Mouse (Mus musculus): ENCODE measurements at regions not wholly inside any gene's neighbourhood (a gene's known extent, or its start where the extent isn't known, plus 50 kb on each side); places are given as distances from the start of the nearest gene placed in this dataset.

DNA sequence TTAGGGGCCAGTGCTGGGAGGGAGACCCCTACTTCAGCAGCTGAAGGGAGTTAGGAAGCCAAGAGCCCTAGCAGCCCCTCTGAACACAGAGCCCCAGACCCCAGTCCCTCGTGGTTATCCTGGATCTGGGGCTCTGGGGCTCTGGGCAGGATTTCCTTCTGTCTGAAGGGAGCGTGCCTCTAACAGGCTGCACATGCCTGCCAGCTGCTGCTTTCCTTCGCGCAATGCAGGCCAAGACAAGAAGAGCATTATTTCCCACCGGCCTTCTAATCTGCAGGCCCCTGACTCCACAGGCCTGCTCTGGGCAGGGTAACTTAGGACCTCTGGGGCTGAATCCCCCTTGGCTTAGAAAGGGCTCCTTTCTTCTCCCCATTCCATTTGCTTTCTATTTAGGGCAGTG, 181.1 kb upstream of the Six2 start:
- no peak for DNase-seq
- Histone ChIP-seq H3K4me1 (ENCODE audit: control insufficient read depth, insufficient read depth, low read length) (no peaks in the 10 kb centered on the region), H3K4me3 (no peak overlapping the region), H3K27me3 (ENCODE audit: control insufficient read depth, insufficient read depth, low read length) (no peaks in the 10 kb centered on the region), H3K27ac (no peak overlapping the region), H3K9ac (ENCODE audit: low read depth, low read length) (no peak overlapping the region), H3K79me2 (replicated peaks; ENCODE audit: control insufficient read depth, insufficient read depth, low read length) (no peaks in the 10 kb centered on the region), H3K36me3 (ENCODE audit: control insufficient read depth, insufficient read depth, low read length) (no peaks in the 10 kb centered on the region)
- intact Hi-C loops (cut with DNase I): no loop called here
- TF ChIP-seq POLR2A (IDR thresholded peaks at IDR 0.05; ENCODE audit: insufficient read depth, low read depth, low read length) (no peak), CTCF (IDR thresholded peaks at IDR 0.05) (no peak), EP300 (IDR thresholded peaks at IDR 0.05; ENCODE audit: insufficient read depth, low read depth, low read length) (no peak)
- 47% methylated on average over 5 of the region's 5 CpGs for WGBS

DNA sequence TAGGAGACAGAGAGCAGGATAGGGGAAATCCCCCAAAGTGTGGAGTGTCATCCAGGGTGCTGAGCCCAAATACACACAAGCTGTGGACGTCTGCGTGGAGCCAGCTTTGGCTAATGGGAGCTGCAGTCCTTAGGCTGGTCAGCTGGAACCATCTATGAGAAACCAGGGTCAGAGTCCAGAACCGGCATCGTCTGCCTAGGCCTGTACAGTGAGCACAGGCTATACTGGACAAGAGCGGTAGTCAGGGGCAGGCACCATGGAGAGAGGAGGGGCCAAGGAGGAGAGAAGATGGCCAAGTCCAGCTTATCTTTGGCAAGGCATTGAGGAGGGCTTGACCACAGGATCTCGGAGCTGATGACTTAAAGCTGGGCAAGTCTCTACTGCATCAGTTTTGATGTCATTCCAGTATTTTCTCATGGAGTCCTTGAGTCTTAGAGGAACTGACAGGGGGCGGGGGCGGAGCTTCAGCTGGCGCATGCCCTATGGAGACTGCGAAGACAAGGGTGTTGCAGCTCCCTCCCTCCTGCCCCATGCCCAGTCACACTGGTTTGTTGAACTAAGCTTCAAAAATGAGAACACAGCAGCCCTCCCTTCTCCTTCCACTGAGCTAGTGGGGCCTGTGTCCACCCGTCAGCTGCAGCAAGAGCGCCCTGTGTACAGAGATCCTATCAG, 180.0 kb upstream of the Six2 start:
- no peak for TF ChIP-seq CTCF (IDR thresholded peaks at IDR 0.05)
- TF ChIP-seq POLR2A (IDR thresholded peaks at IDR 0.05; ENCODE audit: insufficient read depth, low read depth, low read length): no peak
- TF ChIP-seq EP300 (IDR thresholded peaks at IDR 0.05; ENCODE audit: insufficient read depth, low read depth, low read length): no peak
- Histone ChIP-seq H3K27ac (no peak overlapping the region), H3K36me3 (ENCODE audit: control insufficient read depth, insufficient read depth, low read length) (no peaks in the 10 kb centered on the region), H3K4me3 (no peak overlapping the region), H3K27me3 (ENCODE audit: control insufficient read depth, insufficient read depth, low read length) (no peaks in the 10 kb centered on the region), H3K9ac (ENCODE audit: low read depth, low read length) (no peak overlapping the region), H3K4me1 (ENCODE audit: control insufficient read depth, insufficient read depth, low read length) (no peaks in the 10 kb centered on the region), H3K79me2 (replicated peaks; ENCODE audit: control insufficient read depth, insufficient read depth, low read length) (no peaks in the 10 kb centered on the region)
- intact Hi-C loops (cut with DNase I): no loop called here
- 81% methylated on average over 12 of the region's 12 CpGs for WGBS
- no peak for DNase-seq

DNA sequence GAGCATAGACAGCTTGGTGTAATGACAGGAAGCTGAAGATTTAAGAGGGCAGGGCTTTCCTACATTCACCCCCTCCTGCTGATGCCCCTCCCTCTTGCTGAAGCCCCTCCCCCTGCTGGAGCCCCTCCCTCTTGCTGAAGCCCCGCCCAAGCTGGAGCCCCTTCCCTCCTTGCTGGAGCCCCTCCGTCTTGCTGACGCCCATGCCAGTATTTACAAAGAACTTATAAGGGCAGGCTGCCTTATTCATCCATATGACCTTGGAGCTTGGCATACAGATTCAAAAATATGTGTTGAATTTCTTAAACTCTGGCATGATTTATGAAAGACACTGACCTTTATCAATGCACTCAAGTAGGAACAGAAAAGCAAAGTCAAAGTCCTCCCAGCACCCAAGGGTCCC, 178.5 kb upstream of the Six2 start:
- intact Hi-C loops (cut with DNase I): no loop called here
- Histone ChIP-seq H3K27me3 (ENCODE audit: control insufficient read depth, insufficient read depth, low read length) (no peaks in the 10 kb centered on the region), H3K4me3 (no peak overlapping the region), H3K4me1 (ENCODE audit: control insufficient read depth, insufficient read depth, low read length) (no peaks in the 10 kb centered on the region), H3K36me3 (ENCODE audit: control insufficient read depth, insufficient read depth, low read length) (no peaks in the 10 kb centered on the region), H3K27ac (no peak overlapping the region), H3K9ac (ENCODE audit: low read depth, low read length) (no peak overlapping the region), H3K79me2 (replicated peaks; ENCODE audit: control insufficient read depth, insufficient read depth, low read length) (no peaks in the 10 kb centered on the region)
- no peak for TF ChIP-seq CTCF (IDR thresholded peaks at IDR 0.05)
- TF ChIP-seq POLR2A (IDR thresholded peaks at IDR 0.05; ENCODE audit: insufficient read depth, low read depth, low read length): no peak
- no peak for TF ChIP-seq EP300 (IDR thresholded peaks at IDR 0.05; ENCODE audit: insufficient read depth, low read depth, low read length)
- WGBS: 67% methylated on average over 3 of the region's 3 CpGs
- DNase-seq: no peak

DNA sequence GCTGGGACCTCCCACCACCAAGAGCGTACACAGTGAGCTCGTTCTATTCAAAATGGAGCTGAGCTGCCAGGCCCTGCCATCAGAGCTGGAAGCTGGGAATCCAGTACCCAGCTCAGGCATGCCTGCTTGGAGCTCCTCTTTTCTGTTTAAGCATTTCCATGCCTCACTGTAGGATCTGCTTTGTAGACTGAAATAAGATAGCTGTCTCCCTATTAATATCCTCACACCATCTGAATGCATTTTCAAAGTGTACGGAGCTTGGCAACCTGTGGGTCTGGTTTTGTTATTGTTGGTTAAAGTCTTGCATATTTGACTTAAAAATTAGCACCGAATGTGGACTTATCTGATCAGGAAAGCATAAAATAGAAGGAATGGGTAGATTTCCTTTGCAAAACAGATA, 177.9 kb upstream of the Six2 start:
- no peaks in the 10 kb centered on the region for H3K27me3 ChIP-seq (ENCODE audit: control insufficient read depth, insufficient read depth, low read length)
- no peak overlapping the region for H3K4me3 ChIP-seq
- WGBS: 82% methylated on average over 4 of the region's 4 CpGs
- no peaks in the 10 kb centered on the region for H3K79me2 ChIP-seq (replicated peaks; ENCODE audit: control insufficient read depth, insufficient read depth, low read length)
- no peak for TF ChIP-seq CTCF (IDR thresholded peaks at IDR 0.05)
- no peak for TF ChIP-seq POLR2A (IDR thresholded peaks at IDR 0.05; ENCODE audit: insufficient read depth, low read depth, low read length)
- TF ChIP-seq EP300 (IDR thresholded peaks at IDR 0.05; ENCODE audit: insufficient read depth, low read depth, low read length): no peak
- intact Hi-C loops (cut with DNase I): no loop called here
- no peak overlapping the region for H3K27ac ChIP-seq
- no peak for DNase-seq
- no peaks in the 10 kb centered on the region for H3K4me1 ChIP-seq (ENCODE audit: control insufficient read depth, insufficient read depth, low read length)
- no peak overlapping the region for H3K9ac ChIP-seq (ENCODE audit: low read depth, low read length)
- H3K36me3 ChIP-seq (ENCODE audit: control insufficient read depth, insufficient read depth, low read length): no peaks in the 10 kb centered on the region

DNA sequence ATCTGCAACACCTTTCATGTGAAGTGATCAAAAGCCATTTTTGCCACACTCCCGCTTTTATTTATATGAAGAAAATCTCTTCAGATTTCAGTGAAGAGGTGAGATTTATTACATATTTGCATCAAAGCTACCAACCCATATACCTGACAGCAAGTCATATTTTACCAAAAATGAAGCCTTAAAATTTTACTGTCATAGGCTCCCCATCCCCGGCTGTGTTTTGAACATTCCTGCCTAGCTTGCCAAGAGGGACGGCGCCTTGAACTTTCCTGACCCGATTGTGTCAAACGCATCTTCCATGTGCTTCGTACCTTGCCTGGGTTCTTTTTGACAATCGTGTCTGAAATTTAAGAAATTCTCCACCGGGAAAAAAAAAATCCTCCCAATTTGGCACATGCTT, 173.3 kb upstream of the Six2 start:
- WGBS: 78% methylated on average over 9 of the region's 9 CpGs
- Histone ChIP-seq H3K27me3 (ENCODE audit: control insufficient read depth, insufficient read depth, low read length) (no peaks in the 10 kb centered on the region), H3K79me2 (replicated peaks; ENCODE audit: control insufficient read depth, insufficient read depth, low read length) (no peaks in the 10 kb centered on the region), H3K4me3 (no peak overlapping the region), H3K4me1 (ENCODE audit: control insufficient read depth, insufficient read depth, low read length) (no peaks in the 10 kb centered on the region; the same call in 1 of the 2 replicates), H3K9ac (ENCODE audit: low read depth, low read length) (no peak overlapping the region), H3K27ac (no peak overlapping the region), H3K36me3 (ENCODE audit: control insufficient read depth, insufficient read depth, low read length) (no peaks in the 10 kb centered on the region)
- no peak for DNase-seq
- TF ChIP-seq EP300 (IDR thresholded peaks at IDR 0.05; ENCODE audit: insufficient read depth, low read depth, low read length) (no peak), CTCF (IDR thresholded peaks at IDR 0.05) (no peak), POLR2A (IDR thresholded peaks at IDR 0.05; ENCODE audit: insufficient read depth, low read depth, low read length) (no peak)
- intact Hi-C loops (cut with DNase I): no loop called here

DNA sequence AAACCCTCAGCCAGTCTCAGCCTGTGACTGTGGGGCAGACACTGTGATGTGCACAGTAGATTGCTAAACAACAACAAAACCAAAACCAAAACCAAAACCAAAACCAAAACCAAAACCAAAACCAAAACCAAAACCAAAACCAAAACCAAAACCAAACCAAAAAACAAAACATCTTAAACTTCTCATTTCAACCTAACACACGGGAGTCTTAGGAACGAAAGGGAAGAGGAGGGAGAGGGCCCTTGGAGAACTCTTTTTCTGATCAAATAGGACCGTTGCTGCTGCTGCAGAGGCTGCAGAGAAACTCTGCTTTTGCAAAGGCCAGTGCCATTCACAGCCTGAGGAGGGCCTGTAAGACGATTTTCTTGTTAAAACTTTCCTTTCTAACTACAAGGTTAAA, 172.7 kb upstream of the Six2 start:
- Histone ChIP-seq H3K27ac (no peak overlapping the region), H3K9ac (ENCODE audit: low read depth, low read length) (no peak overlapping the region), H3K4me1 (ENCODE audit: control insufficient read depth, insufficient read depth, low read length) (no peaks in the 10 kb centered on the region; the same call in 1 of the 2 replicates), H3K79me2 (replicated peaks; ENCODE audit: control insufficient read depth, insufficient read depth, low read length) (no peaks in the 10 kb centered on the region), H3K27me3 (ENCODE audit: control insufficient read depth, insufficient read depth, low read length) (no peaks in the 10 kb centered on the region), H3K36me3 (ENCODE audit: control insufficient read depth, insufficient read depth, low read length) (no peaks in the 10 kb centered on the region), H3K4me3 (no peak overlapping the region)
- TF ChIP-seq CTCF (IDR thresholded peaks at IDR 0.05) (no peak), POLR2A (IDR thresholded peaks at IDR 0.05; ENCODE audit: insufficient read depth, low read depth, low read length) (no peak), EP300 (IDR thresholded peaks at IDR 0.05; ENCODE audit: insufficient read depth, low read depth, low read length) (no peak)
- no peak for DNase-seq
- intact Hi-C loops (cut with DNase I): no loop called here
- WGBS: 73% methylated on average over 4 of the region's 4 CpGs
